Mouse (Mus musculus) urinary bladder, postnatal 36 days (tissue): ENCODE results near the gene Tmem184a.

ENCODE experiments used
- DNase-seq, 2 experiments: peaks; one replicate each; pipeline ENCODE4 v3.0.0; 2022; ENCODE audit warnings: low spot score in 2 of 2, mixed read lengths in 1 of 2

Gene Tmem184a

DNA sequence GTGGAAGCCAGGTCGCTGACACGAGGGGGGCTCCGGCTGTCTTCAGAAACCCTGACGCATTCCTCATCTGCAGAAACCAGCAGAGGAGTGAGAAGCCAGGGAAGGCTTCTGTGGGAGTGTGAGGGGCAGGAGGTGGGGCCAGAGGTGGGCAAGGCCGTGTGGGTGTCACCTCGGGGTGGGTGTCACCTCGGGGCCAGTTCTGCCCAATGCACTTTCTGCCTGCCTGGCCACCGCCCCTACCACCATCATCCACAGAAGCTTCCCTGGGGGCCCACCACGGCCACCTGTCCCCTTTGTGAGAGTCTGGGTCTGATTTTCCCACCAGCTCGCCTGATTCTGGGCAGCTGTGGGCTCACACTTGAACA is 6.6 kb downstream of the Tmem184a start:
- DNase-seq: no peak

DNA sequence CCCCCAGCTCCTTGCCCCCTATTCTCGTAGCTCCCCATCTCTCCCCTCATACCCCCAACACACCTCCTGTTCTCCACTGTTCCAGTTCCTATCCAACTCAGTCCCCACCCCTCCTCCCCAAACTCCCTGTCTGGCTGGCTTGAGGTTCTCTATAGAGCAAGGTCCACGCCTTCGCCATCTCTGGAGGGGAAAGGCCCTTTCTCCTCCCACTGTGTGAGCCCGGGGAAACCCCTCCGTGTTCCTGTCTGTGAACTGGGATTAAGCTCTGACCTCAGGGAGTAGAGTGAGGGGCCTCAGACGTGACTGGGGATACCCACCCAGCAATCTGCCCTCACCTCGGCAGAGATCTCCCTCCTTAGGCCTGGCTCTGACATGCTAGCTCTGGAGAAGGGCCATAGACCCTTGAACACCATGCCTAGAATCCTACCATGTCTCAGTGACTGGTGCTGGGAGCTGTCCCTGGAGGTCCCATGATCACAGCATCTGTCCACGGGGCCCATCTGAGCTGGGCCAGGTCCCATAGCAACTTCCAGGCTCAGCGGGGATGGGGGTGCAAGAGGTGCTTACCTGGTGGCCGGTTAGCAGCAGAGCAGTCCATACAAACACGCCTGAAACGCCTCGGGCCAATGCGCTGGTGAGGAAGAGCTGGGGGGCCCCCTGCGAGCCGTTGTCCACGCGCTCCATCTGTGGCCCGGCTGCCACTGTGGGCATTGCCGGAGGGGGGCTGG is 7.2 kb downstream of the Tmem184a start:
- no peak for DNase-seq

GRCm38 (mm10) chr5:139811677-139812397 is 7.9 kb downstream of the Tmem184a start:
- no peak for DNase-seq

- DNase-seq: no peak
Measured at GRCm38 (mm10) chr5:139809397-139809796, 10.3 kb downstream of the Tmem184a start.

GRCm38 (mm10) chr5:139805924-139806323 is 13.8 kb downstream of the Tmem184a start:
- DNase-seq: no peak

DNA sequence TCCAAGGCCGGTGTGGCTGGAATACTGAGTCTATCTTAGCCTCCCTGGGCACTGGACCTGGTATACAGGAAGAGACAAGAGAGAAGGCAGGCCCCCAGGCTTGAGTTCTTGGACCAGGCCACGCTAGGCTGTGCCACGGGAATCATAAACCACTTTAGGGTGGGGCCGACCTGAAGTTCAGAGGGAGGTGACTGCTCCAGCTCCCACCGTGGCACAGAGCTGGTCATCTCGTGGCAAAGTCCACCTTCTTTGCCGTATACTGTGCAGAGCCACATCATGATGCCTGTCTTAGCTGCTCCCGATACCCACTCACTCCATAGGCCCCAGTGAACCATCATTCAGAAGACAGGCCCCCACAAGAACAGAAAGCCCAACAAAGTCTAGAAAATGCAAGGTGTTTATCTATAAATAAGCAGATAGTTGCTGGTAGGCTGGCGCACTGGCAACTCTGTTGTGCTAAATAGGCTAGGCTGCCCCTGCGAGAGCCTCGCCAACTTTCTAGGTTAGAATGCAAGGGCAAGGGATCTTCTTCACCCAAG is 15.1 kb downstream of the Tmem184a start:
- DNase-seq: no peak

- no peak for DNase-seq
Measured at GRCm38 (mm10) chr5:139804107-139804551, 15.6 kb downstream of the Tmem184a start.

- DNase-seq: peak in 1 of 2 experiments; percentile 51
Measured at GRCm38 (mm10) chr5:139803601-139804102, 16.1 kb downstream of the Tmem184a start.

GRCm38 (mm10) chr5:139803165-139803564 is 16.6 kb downstream of the Tmem184a start:
- no peak for DNase-seq

DNA sequence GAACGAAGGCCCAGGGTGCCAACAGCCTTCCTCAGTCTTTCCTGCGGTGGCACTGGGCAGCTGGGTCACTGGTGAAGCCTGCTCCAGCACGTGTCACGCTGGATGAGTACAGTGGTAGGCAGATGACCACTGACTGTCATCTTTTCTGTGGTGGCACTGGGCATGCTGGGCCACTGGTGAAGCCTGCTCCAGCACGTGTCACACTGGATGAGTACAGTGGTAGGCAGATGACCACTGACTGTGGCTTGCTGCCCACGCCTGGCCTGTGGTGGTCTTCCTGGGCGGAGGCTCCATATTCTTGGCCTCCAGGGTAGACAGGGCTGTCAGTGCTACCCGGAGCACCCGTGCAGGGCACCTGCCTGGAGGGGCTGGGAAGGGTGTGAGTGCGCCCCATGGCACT is 17.8 kb downstream of the Tmem184a start:
- no peak for DNase-seq

DNA sequence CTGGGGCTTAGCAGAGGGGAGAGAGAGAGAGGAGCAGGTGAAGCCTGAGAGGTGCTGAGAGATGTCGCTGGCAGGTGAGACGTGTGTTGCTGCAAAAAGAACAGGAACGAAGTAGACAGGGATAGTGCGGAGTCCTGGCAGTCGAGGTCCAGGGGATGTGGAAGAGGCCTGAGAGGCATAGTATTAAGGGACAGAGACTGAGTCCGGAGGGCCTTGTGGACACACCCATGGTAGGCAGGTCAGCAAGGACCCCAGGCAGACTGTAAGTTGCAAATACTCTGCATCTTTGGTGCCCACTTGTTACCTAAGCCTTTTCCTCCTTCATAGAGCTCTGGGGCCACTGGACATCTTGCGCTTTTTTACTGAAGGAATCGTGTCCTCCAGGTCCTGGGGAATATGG is 18.5 kb downstream of the Tmem184a start:
- no peak for DNase-seq

DNA sequence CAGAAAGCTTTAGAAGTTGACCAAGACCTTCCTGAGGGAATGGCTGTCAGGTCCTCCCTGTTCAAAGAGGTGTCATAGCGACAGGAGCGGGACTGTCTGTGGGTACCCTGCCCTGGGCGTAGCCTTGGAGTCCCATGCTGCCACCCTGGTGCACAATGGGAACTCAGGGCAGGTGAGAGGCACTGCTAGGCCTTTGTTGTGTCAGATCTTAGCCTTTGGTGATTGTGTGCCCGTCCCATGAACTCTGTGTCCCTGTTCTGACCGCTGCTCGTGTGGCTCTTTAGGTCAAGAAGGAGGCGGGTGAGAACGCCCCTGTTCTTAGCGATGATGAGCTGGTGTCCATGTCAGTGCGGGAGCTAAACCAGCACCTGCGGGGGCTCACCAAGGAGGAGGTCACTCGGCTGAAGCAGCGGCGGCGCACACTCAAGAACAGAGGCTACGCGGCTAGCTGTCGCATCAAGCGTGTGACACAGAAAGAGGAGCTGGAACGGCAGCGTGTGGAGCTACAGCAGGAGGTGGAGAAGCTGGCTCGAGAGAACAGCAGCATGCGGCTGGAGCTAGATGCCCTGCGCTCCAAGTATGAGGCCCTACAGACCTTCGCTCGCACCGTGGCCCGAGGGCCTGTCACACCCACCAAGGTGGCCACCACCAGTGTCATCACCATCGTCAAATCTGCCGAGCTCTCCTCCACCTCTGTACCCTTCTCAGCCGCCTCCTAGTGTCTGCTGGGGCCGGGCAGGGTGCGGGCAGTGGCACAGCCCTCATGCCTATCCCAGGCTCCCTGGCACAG is 19.7 kb downstream of the Tmem184a start:
- DNase-seq: no peak

DNA sequence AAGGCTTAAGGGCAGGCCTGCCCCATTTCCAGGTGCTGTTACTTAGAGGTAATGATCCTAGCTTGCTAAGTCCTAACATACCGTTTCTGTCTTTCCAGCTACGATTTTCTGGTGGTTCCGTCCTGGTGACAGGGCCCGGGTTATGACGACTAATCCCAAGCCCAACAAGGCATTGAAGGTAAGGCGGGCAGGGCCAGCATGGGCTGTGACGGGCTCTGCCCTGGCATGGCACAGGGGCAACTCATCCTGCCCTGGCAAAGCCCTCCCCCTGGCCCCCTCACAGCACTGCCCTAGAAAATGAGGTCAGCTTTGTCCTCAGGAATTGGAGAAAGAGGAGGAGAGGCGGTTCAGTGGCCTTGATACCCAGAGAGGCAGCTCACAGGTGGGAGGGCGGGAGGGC is 20.7 kb downstream of the Tmem184a start:
- no peak for DNase-seq

- no peak for DNase-seq
Measured at GRCm38 (mm10) chr5:139798168-139798900, 21.4 kb downstream of the Tmem184a start.

DNA sequence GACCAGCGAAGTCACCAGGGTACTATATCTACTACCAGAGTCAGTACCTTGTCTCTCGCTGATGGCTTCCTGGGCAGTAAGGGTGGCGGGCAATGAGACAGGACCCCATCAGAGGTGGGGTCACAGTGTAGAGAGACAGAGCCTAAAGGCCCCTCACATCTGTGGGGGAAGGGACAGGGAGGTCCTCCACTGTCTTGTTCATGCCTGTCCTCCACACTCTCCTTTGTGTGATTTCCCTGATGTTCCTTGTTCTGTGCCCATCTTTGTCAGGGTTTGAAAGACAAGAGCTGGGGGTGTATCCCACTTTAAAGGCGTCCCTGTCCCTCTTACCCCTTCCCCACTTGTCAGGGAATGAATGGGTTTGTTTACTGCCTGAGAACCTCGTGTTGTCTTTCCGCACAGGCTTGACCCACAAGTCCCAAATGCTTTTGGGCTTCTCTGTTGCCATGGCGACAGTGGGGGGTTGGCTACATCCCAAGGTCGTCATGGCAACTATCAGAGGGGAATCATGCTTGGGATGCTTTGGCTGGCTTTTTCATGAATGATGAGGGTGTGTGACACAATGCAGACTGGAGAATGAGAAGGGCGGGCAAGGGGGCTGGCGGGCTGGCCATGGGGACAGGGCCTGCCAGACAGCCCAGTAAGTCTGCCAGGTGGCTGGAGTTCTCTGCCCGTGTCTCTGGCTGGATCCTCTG is 22.1 kb downstream of the Tmem184a start:
- peak in 1 of 2 experiments; percentile 84 for DNase-seq

- DNase-seq: peak; percentile 80 to 90
Measured at GRCm38 (mm10) chr5:139796900-139797299, 22.8 kb downstream of the Tmem184a start.

DNA sequence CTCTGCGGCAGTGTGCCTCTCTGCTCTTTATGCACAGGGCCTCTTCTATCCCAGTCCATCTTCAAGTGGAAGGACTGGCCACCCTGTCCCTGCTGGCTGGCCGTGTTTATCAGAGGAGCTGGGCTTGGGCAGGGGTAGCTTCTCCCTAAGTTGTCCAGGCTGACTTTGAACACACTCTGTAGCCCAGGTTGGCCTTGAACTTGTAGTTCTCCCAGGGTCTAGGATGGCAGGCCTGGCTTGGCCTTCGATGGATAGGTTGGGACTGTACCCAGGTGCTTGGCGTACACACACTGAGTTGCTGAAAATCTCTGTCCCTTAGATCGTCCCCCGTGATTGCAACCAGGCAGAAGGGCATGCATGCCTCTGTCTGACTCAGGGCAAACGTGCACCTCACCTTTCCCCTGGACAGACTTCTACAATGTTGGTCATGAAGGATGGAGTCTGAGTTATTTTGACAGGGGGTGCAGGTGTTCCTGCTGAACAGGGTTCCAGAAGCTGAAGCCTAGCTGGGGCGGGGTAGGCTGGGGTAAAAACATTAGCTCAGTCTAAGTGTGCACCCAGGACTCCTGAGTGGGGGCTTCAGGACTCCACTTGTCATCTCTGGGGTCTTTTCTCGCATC is 23.6 kb downstream of the Tmem184a start:
- DNase-seq: peak; percentile 62 to 69

DNA sequence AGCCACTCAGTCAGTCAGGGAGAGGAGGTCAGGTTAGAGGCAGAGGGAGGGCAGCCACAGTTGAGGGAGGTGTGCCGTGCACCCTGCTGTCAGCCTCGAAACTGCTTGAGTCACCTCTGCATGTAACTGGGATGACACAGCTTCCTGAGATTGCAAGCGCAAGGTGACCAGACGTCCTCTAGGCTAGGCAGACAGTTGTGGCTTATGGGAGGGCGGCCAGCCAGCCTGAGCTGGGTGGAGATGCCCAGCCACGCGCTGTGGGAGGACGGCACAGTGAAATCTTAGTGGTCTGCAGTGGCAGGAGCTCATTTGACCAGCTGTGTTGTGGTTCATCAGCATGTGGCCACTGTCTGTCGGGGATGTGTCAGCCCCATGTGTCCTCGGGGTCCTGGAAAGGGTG is 24.8 kb downstream of the Tmem184a start:
- peak; percentile 33 to 42 for DNase-seq

- DNase-seq: no peak
Measured at GRCm38 (mm10) chr5:139794137-139794536, 25.6 kb downstream of the Tmem184a start.
